Mouse (Mus musculus) left cerebral cortex, adult 18-20 months (tissue): ENCODE measurements around the gene Inpp5f. TPM values are rescaled to one million over a fixed set of nuclear protein-coding genes. Genes with fewer than 3 reads are reported as not detected.
"Not testable (repeated sequence)": the region's sequence is repeated elsewhere in the genome, so short reads cannot be mapped to it uniquely, and the experiment has no call there.

Experiments
- DNase-seq, 2 experiments: peaks; one replicate each; pipeline ENCODE4 v3.0.0; 2021 to 2022; ENCODE audit warnings: low spot score in 2 of 2, mixed read lengths in 1 of 2
- long read RNA-seq, 2 experiments: library from polyadenylated mRNA; stranded (forward); transcript quantifications; one replicate each; pipeline ENCODE4 v2.0.0; 2021
- total RNA-seq, 2 experiments: library from RNA; stranded (reverse); gene quantifications; 2 replicates each; pipeline ENCODE4 v1.2.3; 2021

Gene Inpp5f
- total RNA-seq: 100 to 1,000 TPM in 1 of 2 experiments, 10 to 100 TPM in 1; 96.5 to 103 TPM
- long read RNA-seq, experiment 1, full-length matches to known transcripts: 36 of 82 reads
- long read RNA-seq, experiment 1, partial matches to known transcripts: 39 of 82 reads
- long read RNA-seq, experiment 1, other reads (novel, unspliced or antisense): 7 of 82 reads
- long read RNA-seq, experiment 2, full-length matches to known transcripts: 22 of 74 reads
- long read RNA-seq, experiment 2, partial matches to known transcripts: 1 of 74 reads
- long read RNA-seq, experiment 2, other reads (novel, unspliced or antisense): 51 of 74 reads

DNA sequence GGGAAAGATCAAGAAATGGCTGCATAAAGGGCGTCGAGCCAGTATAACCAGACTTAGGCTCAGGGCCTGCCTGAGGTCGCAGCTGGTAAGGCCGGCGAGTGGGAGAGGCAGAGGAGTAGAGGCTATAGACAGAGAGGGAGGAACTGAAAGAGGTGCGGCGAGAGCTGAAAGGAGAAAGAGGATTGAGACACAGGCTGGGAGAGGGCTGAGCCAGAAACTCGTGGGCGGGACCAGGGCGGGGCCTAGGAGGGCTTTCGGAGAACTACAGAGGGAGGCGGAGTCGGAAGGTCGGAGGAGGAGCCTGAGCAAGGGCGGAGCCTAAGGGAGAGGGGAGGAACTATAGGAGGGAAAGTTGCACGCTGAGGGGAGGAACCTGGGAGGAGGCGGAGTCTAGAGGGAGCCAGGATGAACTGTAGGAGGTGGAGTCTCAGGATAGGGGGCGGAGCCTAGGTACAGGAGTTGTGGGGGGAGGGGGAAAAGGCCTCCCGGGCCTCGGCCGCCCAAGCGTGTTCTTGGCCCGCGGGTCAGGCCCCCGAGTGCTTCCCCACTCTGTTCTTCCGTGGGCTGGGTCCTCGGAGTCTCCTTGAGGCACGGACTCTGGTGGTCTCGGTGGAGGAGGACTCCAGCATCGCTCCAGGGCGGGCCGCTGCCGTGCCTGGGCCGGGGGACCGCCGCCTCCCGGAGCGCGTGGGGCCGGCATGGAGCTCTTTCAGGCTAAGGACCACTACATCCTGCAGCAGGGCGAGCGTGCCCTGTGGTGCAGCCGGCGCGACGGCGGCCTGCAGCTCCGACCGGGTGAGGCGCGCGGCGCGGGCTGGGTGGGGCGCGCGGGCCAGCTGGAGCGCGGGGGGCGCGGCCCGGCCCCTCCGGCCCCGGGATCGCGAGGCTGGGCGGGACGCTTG, at the start of gene Inpp5f:
Gene Inpp5f (plus strand): TSS at position 432 of the 902 bp plus-strand sequence.
- peak; percentile 93 to 97 for DNase-seq

DNA sequence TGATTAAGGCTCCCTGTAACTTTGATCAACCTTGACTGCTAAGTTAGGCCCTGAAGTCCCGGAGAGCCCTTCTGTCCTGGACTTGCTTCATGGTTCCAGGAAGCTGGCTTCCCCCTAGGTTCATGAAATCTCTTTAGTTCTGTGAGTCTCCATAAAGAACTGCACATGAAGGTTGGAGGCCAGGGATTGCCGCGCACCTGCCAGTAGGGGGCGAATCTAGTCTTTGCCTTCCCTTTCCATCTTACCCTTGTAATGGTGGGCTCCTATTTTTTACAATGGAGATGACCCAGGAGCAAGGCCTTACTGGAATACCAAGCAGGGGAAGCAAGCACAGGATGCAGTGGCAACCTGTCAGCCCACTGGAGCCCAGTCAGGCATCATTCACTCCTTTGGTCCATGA, 47.8 kb upstream of the Inpp5f start:
- DNase-seq: no peak

DNA sequence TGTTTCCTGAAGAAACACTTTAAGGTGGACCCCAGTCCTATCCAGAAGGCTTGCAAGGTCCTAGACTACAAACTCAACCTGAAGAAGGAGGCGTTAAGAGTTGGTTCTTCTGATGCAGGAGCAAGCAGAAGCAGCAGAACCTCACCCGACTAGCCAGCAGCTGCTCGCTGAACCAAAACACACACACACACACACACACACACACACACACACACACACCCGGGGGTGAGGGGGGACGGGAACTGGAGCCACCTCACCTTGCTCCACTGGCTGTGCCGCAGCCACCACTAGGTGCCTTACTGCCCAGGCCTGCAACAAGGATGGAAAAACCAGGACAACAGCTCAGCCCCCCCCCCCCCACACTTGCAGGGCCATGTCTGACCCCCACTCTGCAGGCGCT, 44.8 kb upstream of the Inpp5f start:
- DNase-seq: no peak

DNA sequence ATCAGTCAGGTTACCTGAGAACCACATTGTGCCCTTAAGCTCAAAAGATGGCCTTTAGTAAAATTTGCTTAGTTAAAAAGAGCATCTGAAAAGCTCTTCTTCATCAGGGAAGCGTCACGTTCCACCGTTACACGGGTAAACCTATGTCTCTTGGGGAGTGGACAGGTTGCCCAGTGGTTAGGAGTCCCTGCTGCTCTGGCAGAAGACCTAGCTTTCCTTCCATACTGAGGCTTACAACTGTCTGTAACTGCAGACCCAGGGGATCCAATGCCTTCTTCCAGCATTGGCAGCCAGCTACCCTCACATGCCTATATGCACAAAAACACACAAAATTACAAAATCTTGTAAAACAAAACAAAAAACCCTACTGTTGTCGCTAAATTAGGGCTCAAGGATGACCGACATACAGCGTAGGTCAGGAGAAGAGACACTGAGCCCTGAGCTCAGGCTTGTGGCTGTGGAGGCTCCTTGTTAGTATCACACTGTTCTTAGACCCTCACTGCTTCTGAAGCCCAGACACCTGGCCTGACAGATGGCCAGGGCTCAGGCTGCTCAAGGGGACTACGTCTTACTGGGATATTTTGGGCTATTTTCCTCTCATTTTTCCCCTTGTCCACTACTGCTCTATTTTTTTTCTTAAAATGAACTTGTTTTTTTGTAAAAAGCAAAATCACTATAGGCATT, 43.4 kb upstream of the Inpp5f start:
- DNase-seq: no peak

DNA sequence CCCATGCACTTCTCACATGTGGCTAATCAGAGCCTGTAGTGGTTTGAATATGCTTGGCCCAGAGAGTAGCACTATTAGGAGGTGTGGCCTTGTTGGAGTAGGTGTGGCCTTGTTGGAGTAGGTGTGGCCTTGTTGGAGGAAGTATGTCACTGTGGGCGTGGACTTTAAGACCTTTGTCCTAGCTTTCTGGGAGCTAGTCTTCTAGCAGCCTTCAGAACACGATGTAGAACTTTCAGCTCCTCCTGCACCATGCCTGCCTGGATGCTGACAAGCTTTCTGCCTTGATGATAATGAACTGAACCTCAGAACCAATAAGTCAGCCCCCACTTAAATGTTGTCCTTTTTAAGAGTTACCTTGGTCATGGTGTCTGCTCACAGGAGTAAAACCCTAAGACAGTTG, 41.7 kb upstream of the Inpp5f start:
- not testable (repeated sequence) for DNase-seq

DNA sequence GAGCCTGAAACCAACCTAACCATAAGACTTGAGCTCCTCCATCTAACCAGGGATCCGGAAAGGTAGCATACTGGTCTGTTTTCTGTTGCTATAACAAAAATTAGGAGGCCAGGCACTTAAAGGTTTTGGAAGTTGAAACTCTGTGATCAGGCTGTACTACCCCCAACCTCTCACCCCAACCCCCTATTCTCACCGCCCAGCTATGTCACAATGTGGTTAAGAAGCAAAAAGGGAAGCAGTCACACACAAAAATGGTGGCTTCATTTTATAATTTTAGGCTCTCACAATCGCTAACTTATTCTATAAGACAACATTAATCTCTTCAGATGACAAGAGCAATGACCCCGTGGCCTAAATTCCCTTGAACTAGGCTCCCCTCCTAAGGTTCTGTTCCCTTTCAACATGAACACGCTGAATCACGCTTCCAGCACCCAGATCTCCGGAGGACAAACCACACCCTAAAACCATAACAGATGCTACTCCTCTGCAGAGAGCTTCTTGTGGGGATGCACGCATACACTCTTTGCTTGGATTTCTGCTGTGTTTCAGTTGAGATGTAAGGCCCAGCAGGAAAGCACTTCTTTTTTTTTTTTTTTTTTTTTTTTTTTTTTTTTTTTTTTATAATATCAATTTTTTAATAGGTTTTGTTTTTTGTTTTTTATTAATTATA, 41.0 kb upstream of the Inpp5f start:
- DNase-seq: no peak

DNA sequence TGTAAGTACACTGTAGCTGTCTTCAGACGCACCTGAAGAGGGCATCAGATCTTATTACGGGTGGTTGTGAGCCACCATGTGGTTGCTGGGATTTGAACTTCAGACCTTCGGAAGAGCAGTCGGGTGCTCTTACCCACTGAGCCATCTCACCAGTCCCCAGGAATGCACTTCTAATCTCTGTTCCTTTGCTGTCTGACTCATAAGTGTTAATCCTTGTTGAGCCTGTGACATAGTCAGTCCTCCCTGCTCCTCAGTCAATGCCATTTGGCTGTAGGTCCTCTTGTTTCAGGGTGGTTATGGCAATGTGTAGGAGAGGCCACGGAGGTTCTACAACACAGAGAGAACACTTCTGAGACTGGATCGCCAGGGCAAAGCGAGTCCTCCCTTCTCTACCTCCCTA, 40.5 kb upstream of the Inpp5f start:
- not testable (repeated sequence) for DNase-seq

DNA sequence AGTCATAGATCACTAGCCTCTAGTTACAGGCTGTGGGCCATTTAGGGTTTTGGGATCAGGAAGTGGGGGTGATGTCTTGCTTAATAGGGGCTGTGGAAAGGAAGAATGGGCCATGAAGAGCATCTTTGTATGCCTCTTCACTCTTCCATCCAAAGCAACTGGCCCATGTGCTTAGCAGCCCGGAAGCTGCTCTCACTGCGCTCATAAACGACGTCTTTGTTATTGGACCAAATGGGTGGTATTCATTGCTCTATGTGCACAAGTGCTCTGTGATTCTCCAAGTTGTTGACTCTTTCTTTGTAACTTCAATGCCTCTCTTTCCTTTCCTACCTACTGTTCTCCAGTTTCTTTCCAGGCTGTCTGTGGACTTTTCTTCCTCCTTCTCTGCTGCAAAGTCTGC, 39.1 kb upstream of the Inpp5f start:
- no peak for DNase-seq

DNA sequence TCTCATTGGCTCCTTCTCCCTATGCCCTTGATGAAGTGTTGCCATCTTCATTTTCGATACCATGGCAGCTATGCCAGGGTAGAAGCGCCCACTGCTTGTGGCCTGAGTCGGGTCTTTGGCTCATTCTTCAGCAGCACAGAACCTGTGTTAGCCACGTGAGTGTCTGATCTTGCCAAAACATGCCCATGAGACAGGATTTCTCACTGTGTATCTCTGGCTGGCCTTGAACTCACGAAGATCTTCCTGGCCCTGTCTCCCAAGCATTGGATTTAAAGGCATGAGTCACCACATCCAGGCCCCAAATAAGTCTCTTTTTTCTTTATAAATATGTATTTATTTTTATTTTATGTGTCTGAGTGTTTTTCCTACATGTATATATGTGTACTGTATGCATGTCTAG, 35.9 kb upstream of the Inpp5f start:
- DNase-seq: no peak

DNA sequence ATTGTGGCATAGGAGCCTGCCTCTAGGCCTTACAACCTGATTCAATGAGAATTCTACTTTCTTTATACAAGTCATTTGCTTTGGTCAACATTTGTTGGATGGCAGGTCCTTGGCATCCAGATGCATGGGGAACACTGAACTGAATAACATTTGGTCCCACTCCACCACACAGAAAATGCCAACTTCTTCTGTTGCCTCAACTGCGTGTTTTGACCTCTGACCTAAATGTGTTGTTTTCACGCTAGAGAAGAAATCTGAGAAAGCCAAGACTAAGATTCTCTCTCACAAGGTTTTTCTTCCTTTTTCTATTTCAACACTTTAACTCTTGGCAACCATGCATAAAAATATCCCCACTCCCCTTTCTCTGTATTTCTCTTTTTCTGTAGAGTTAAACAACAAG, 35.3 kb upstream of the Inpp5f start:
- no peak for DNase-seq

DNA sequence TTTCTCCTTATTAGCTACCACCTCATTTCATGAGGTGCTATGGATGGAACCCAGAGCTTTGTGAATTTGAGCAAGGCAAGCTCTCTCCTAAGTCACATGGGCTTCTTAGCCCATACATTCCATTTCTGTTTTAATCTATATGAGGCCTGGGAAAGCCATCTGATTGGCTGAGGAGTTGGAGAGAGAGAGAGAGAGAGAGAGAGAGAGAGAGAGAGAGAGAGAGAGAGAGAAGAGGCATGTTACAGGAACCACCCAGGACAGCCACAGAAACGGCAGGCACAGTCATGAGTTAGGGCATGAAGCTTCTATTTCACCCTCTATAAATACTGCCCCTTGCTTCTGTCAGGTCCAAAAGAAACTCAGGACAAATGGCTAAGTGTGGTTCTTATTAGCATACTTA, 33.5 kb upstream of the Inpp5f start:
- no peak for DNase-seq

DNA sequence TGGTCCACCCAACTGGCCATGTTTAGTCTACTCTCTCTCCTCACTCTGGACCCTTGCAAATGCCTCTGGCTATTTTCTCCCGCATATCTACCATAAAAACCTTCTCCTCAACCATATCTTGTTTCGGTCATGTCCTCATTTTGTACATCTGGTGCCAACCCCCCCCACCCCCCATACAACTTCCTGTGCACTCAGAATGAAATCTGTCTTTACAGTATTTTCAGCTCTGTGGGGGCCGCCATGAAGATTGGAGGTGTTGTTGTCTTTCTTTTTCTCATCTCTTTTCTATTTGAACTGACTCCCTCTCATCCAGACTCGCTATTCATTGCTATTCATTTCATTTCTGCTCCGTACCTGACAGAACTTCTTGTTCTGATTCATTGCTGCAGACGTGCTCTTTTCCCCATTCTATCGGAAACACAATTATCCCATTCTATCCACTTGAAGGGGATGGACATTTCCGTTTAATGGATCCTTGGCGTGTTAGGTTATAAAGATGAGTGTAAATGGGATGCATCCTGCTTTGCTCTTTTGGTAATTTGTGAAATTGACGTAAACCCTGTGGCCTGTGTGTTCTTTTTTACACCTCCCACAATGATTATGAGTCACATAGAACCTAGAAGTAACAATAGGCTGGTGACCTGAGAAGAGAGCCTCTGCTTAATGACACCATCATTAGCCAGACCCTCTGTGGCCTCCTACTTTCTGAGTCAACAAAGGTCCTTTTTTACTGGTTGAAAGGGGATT, 32.8 kb upstream of the Inpp5f start:
- no peak for DNase-seq

DNA sequence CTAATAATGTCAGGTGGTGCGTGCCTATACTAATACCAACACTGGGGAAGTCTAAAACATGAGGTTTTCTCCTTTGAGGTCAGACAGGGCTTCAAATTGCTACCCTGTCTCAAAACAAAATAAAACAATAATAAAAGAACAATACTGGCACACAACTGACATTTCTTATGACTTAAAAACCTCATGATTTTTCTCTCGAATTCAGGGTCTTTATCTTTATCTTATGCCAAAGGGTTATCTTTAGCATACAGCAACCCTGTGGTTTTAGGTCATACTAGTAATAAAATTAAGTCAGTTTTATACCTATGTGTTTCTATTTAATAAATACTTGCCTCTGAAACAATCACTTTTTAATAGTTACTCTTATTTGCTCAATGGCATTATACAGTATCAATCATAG, 31.7 kb upstream of the Inpp5f start:
- no peak for DNase-seq

DNA sequence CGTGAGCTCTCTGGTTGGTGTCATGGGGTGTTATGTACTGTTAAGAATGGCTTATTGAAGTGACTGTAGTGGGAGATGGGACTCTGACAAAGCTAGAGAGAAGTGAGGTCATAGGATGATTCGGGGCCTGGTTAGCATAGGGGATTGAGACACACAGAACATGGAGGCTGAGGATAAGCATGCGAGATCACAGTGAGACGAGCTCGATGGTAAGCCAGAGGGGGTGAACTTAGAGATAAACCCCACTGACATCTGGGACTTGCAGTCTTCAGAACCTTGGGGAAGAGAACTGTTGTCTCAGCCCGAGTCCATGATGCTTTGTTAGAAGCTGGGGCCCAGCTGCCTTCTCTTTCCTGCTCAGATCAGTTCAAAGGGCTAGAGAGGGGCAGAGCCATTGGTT, 30.8 kb upstream of the Inpp5f start:
- DNase-seq: no peak

DNA sequence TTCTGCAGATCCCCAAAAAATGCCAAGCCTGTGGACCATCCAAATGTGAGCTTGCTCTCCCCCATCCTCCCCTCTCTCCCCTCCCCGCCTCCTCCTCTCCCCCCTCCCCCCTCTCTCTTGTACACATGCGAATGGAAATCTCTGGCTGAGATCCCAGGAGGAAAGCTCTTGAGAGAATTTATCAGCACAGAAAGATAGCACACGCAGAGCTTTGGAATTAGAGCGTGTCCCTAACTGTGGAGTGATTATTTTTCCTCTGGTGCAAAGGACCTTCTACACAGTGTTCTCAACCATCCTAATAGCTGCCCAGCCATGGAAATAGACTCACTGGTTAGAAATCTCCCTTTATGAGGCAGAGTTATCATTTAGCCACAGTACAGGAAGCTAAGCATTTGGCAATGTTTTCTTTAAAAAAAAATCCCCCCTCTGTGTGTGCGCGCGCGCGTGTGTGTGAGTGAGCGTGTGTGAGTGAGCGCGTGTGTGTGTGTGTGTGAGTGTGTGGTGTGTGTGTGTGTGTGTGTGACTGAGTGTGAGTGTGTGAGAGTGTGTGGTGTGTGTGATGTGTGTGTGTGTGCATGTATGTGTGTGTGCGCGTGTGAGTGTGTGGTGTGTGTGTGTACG, 29.2 kb upstream of the Inpp5f start:
- DNase-seq: no peak

DNA sequence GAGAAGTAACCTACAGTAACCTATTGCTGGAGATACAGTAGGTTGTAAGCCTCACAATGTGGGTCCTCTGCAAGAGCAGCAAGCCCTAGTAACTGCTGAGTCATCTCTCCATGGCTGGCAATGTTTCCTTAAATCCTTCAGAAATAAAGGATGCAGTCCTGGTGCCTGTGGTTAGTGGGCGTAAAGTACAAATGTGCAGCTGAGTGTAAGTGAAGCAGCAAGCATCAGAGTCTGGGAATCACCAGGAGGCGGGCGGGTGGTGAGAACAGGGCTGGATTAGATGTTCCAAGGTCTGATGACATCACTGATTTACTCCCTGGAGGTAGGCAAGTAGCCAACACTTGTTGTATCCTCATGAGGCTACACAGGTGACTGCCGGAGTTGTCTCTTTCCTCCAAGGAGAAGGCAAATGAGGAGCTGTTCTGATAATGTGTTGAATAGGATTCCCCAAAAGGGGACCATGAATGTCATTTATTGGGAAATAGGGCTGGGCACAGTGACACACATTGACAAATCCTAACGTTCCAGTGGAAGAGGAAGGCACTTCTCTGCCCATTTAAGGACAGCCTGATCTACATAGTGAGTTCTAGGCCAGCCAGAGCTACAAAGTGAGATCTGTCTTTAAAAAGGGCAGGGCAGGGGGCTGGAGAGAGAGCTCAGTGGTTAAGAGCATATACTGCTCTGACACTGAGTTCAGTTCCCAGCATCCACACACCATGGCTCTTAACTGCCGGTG, 27.7 kb upstream of the Inpp5f start:
- DNase-seq: peak; percentile 77 to 83

DNA sequence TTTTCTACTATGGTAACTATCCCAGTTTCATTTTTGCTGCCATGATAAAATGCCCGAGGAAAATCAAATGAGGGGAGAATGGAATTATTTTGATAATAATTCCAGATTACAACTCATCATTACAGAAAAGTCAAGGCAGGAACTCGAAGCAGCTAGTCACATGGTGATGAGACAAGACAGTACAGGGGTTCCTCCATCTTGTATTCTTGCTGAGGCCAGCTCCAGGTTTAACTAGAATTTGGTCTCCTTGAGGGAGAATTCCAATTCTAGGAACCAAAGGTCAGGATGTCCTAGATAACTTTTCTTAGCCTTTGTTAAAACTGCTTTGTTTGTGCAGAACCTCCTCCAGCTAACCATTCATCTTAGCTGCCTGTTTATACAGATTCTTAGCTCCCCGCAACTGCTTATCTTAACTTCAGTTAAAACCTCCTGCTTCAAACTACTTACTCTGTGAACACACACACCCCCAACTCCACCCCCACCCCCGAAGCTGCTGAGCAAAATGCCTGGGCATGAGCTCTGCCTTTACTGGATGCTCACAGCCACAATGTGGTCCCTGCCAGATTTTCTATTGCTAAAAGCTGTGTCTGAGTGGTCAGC, 23.7 kb upstream of the Inpp5f start:
- DNase-seq: peak in 1 of 2 experiments; percentile 10

DNA sequence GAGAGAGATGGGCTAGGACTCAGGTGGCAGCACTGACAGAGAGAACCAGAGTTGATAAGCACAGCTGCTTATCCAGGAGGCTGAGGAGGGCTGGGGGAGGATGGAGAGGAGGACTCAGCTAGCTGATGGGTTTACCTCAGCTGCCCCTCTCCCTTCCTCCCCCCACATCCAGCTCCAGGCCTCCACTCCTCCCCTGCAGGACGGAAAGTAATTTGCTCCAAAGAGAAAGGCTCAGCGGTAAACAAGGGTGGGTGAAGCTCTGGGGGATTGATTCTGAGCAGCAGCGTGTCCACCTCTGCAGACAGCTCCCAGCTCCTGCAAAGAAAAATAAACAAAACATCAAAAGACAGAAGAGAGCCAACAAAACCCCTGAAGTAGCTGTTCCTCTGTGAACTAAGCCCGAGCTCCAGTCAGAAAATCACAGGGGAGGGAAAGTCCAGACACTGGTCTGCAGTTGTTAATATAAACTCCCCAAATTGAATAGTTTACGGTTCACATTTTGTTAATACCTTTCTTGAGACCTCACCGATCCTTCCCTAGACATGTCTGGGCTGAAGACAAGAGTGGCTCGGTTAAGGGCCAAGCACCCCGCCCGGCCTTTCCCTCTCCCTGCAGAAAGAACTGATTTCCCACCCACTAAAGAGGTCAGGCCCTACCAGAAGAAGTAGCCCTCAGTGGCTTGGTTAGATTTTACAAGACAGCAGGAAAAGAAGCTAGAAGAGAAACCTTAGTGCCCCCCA, 19.6 kb upstream of the Inpp5f start:
- peak in 1 of 2 experiments; percentile 4 for DNase-seq
